Mouse (Mus musculus): ENCODE measurements around the gene Dlg2. TPM values are rescaled to one million over a fixed set of nuclear protein-coding genes. Genes with fewer than 3 reads are reported as not detected.

Dlg2 gene
- polyA plus RNA-seq, 1 experiment from 2014 or later = 0.51 TPM

GRCm38 (mm10) chr7:92287058-92287457, 1810.6 kb downstream of the Dlg2 start:
- no peak for ATAC-seq (ENCODE audit: low read depth)
- H3K9ac ChIP-seq (ENCODE audit: low read depth, low read length) = no peak overlapping the region
- no peak overlapping the region for H3K27ac ChIP-seq (ENCODE audit: low read length)
- H3K4me3 ChIP-seq (ENCODE audit: low read depth, low read length) = no peak overlapping the region
- H3K4me2 ChIP-seq (ENCODE audit: low read depth, low read length) = no peak overlapping the region
- no peaks in the 10 kb centered on the region for H3K27me3 ChIP-seq (ENCODE audit: control insufficient read depth, insufficient read depth, low read depth, low read length)
- no peaks in the 10 kb centered on the region for H3K4me1 ChIP-seq (ENCODE audit: control insufficient read depth, low read depth, low read length)
- no peaks in the 10 kb centered on the region for H3K36me3 ChIP-seq (ENCODE audit: control insufficient read depth, insufficient read depth)
- 40% methylated on average over 1 of the region's 1 CpGs for WGBS (ENCODE audit: insufficient replicate concordance)
- H3K9me3 ChIP-seq (replicated peaks; ENCODE audit: control insufficient read depth, low read length) = no peaks in the 10 kb centered on the region

- H3K4me2 ChIP-seq (ENCODE audit: low read depth, low read length) = no peak overlapping the region
- WGBS (ENCODE audit: insufficient replicate concordance) = 61% methylated on average over 3 of the region's 3 CpGs
- no peaks in the 10 kb centered on the region for H3K27me3 ChIP-seq (ENCODE audit: control insufficient read depth, insufficient read depth, low read depth, low read length)
- H3K9me3 ChIP-seq (replicated peaks; ENCODE audit: control insufficient read depth, low read length) = no peaks in the 10 kb centered on the region
- H3K36me3 ChIP-seq (ENCODE audit: control insufficient read depth, insufficient read depth) = no peaks in the 10 kb centered on the region
- no peak overlapping the region for H3K27ac ChIP-seq (ENCODE audit: low read length)
- H3K9ac ChIP-seq (ENCODE audit: low read depth, low read length) = no peak overlapping the region
- ATAC-seq (ENCODE audit: low read depth) = no peak
- H3K4me3 ChIP-seq (ENCODE audit: low read depth, low read length) = no peak overlapping the region
- H3K4me1 ChIP-seq (ENCODE audit: control insufficient read depth, low read depth, low read length) = no peaks in the 10 kb centered on the region
Observed at GRCm38 (mm10) chr7:92288814-92289213, 1812.3 kb downstream of the Dlg2 start.

- ATAC-seq (ENCODE audit: low read depth) = no peak
- Histone ChIP-seq H3K27me3 (ENCODE audit: control insufficient read depth, insufficient read depth, low read depth, low read length) (no peaks in the 10 kb centered on the region), H3K9me3 (replicated peaks; ENCODE audit: control insufficient read depth, low read length) (no peaks in the 10 kb centered on the region), H3K4me3 (ENCODE audit: low read depth, low read length) (no peak overlapping the region), H3K4me1 (ENCODE audit: control insufficient read depth, low read depth, low read length) (no peaks in the 10 kb centered on the region), H3K4me2 (ENCODE audit: low read depth, low read length) (no peak overlapping the region), H3K27ac (ENCODE audit: low read length) (no peak overlapping the region), H3K36me3 (ENCODE audit: control insufficient read depth, insufficient read depth) (no peaks in the 10 kb centered on the region), H3K9ac (ENCODE audit: low read depth, low read length) (no peak overlapping the region)
- WGBS (ENCODE audit: insufficient replicate concordance) = 57% methylated on average over 8 of the region's 8 CpGs
Observed at GRCm38 (mm10) chr7:92292918-92293518, 1816.5 kb downstream of the Dlg2 start.

- ATAC-seq (ENCODE audit: low read depth) = no peak
- no peak overlapping the region for H3K4me2 ChIP-seq (ENCODE audit: low read depth, low read length)
- no peaks in the 10 kb centered on the region for H3K4me1 ChIP-seq (ENCODE audit: control insufficient read depth, low read depth, low read length)
- H3K27me3 ChIP-seq (ENCODE audit: control insufficient read depth, insufficient read depth, low read depth, low read length) = no peaks in the 10 kb centered on the region
- no peak overlapping the region for H3K9ac ChIP-seq (ENCODE audit: low read depth, low read length)
- H3K4me3 ChIP-seq (ENCODE audit: low read depth, low read length) = no peak overlapping the region
- H3K36me3 ChIP-seq (ENCODE audit: control insufficient read depth, insufficient read depth) = no peaks in the 10 kb centered on the region
- H3K27ac ChIP-seq (ENCODE audit: low read length) = no peak overlapping the region
- 26% methylated on average over 2 of the region's 2 CpGs for WGBS (ENCODE audit: insufficient replicate concordance)
- H3K9me3 ChIP-seq (replicated peaks; ENCODE audit: control insufficient read depth, low read length) = no peaks in the 10 kb centered on the region
Observed at GRCm38 (mm10) chr7:92301046-92301445, 1824.6 kb downstream of the Dlg2 start.

GRCm38 (mm10) chr7:92307634-92308033, 1831.2 kb downstream of the Dlg2 start:
- Histone ChIP-seq H3K27ac (ENCODE audit: low read length) (no peak overlapping the region), H3K9me3 (replicated peaks; ENCODE audit: control insufficient read depth, low read length) (no peaks in the 10 kb centered on the region), H3K4me2 (ENCODE audit: low read depth, low read length) (no peak overlapping the region), H3K4me3 (ENCODE audit: low read depth, low read length) (no peak overlapping the region), H3K9ac (ENCODE audit: low read depth, low read length) (no peak overlapping the region), H3K36me3 (ENCODE audit: control insufficient read depth, insufficient read depth) (no peaks in the 10 kb centered on the region), H3K27me3 (ENCODE audit: control insufficient read depth, insufficient read depth, low read depth, low read length) (no peaks in the 10 kb centered on the region), H3K4me1 (ENCODE audit: control insufficient read depth, low read depth, low read length) (no peaks in the 10 kb centered on the region)
- WGBS (ENCODE audit: insufficient replicate concordance) = 70% methylated on average over 2 of the region's 2 CpGs
- ATAC-seq (ENCODE audit: low read depth) = no peak

GRCm38 (mm10) chr7:92308168-92308567, 1831.7 kb downstream of the Dlg2 start:
- H3K27me3 ChIP-seq (ENCODE audit: control insufficient read depth, insufficient read depth, low read depth, low read length) = no peaks in the 10 kb centered on the region
- no peak for ATAC-seq (ENCODE audit: low read depth)

GRCm38 (mm10) chr7:92316389-92316788, 1839.9 kb downstream of the Dlg2 start:
- H3K27ac ChIP-seq (ENCODE audit: low read length) = no peak overlapping the region
- no peaks in the 10 kb centered on the region for H3K4me1 ChIP-seq (ENCODE audit: control insufficient read depth, low read depth, low read length)
- H3K4me3 ChIP-seq (ENCODE audit: low read depth, low read length) = no peak overlapping the region
- ATAC-seq (ENCODE audit: low read depth) = no peak
- H3K4me2 ChIP-seq (ENCODE audit: low read depth, low read length) = no peak overlapping the region
- WGBS (ENCODE audit: insufficient replicate concordance) = 65% methylated on average over 6 of the region's 6 CpGs
- no peaks in the 10 kb centered on the region for H3K36me3 ChIP-seq (ENCODE audit: control insufficient read depth, insufficient read depth)
- no peaks in the 10 kb centered on the region for H3K27me3 ChIP-seq (ENCODE audit: control insufficient read depth, insufficient read depth, low read depth, low read length)
- H3K9me3 ChIP-seq (replicated peaks; ENCODE audit: control insufficient read depth, low read length) = no peaks in the 10 kb centered on the region
- H3K9ac ChIP-seq (ENCODE audit: low read depth, low read length) = no peak overlapping the region

More at GRCm38 (mm10) chr7:92308168-92308567, 1831.7 kb downstream of the Dlg2 start:
- Histone ChIP-seq H3K4me3 (ENCODE audit: low read depth, low read length) (no peak overlapping the region), H3K4me1 (ENCODE audit: control insufficient read depth, low read depth, low read length) (no peaks in the 10 kb centered on the region), H3K4me2 (ENCODE audit: low read depth, low read length) (no peak overlapping the region), H3K36me3 (ENCODE audit: control insufficient read depth, insufficient read depth) (no peaks in the 10 kb centered on the region), H3K27ac (ENCODE audit: low read length) (no peak overlapping the region), H3K9me3 (replicated peaks; ENCODE audit: control insufficient read depth, low read length) (no peaks in the 10 kb centered on the region), H3K9ac (ENCODE audit: low read depth, low read length) (no peak overlapping the region)
- 35% methylated on average over 2 of the region's 2 CpGs for WGBS (ENCODE audit: insufficient replicate concordance)

GRCm38 (mm10) chr7:92319469-92319868, 1843.0 kb downstream of the Dlg2 start:
- Histone ChIP-seq H3K27ac (ENCODE audit: low read length) (no peak overlapping the region), H3K4me3 (ENCODE audit: low read depth, low read length) (no peak overlapping the region), H3K4me2 (ENCODE audit: low read depth, low read length) (no peak overlapping the region), H3K27me3 (ENCODE audit: control insufficient read depth, insufficient read depth, low read depth, low read length) (no peaks in the 10 kb centered on the region), H3K9ac (ENCODE audit: low read depth, low read length) (no peak overlapping the region), H3K36me3 (ENCODE audit: control insufficient read depth, insufficient read depth) (no peaks in the 10 kb centered on the region), H3K4me1 (ENCODE audit: control insufficient read depth, low read depth, low read length) (no peaks in the 10 kb centered on the region), H3K9me3 (replicated peaks; ENCODE audit: control insufficient read depth, low read length) (no peaks in the 10 kb centered on the region)
- 62% methylated on average over 1 of the region's 1 CpGs for WGBS (ENCODE audit: insufficient replicate concordance)
- no peak for ATAC-seq (ENCODE audit: low read depth)

- no peak overlapping the region for H3K4me3 ChIP-seq (ENCODE audit: low read depth, low read length)
- no peak overlapping the region for H3K27ac ChIP-seq (ENCODE audit: low read length)
- H3K9ac ChIP-seq (ENCODE audit: low read depth, low read length) = no peak overlapping the region
- no peaks in the 10 kb centered on the region for H3K4me1 ChIP-seq (ENCODE audit: control insufficient read depth, low read depth, low read length)
- H3K36me3 ChIP-seq (ENCODE audit: control insufficient read depth, insufficient read depth) = no peaks in the 10 kb centered on the region
- ATAC-seq (ENCODE audit: low read depth) = no peak
- no peak overlapping the region for H3K4me2 ChIP-seq (ENCODE audit: low read depth, low read length)
- no peaks in the 10 kb centered on the region for H3K27me3 ChIP-seq (ENCODE audit: control insufficient read depth, insufficient read depth, low read depth, low read length)
- H3K9me3 ChIP-seq (replicated peaks; ENCODE audit: control insufficient read depth, low read length) = no peaks in the 10 kb centered on the region
Observed at GRCm38 (mm10) chr7:92320181-92320580, 1843.7 kb downstream of the Dlg2 start.

All from liver, embryonic 16.5 days (tissue).